Comparison of ENCODE assay signal across 15 mouse cellular contexts in genomic region chr6:129480089-129480958, GRCm38 (mm10). TPM values are rescaled to one million over a fixed set of nuclear protein-coding genes. Genes with fewer than 3 reads are reported as not detected.
A peak's percentile ranks its signal among the peaks of the same experiment; 100 is the strongest.
DNase-seq lines count a peak whose midpoint lies in the region; ATAC-seq lines count a peak whose summit lies in the region.
"Had no signal": no experiment of that assay in that cellular context is flagged by ENCODE, and none has a peak within 500 bp of the region (broad histone marks: within the 10 kb centered on the region; RNA-seq: fewer than 3 reads in every experiment).

No protein-coding gene starts in this region.

- no peak overlapping the region for H3K9ac ChIP-seq in hindbrain, embryonic 16.5 days (ENCODE audit: low read depth, low read length)
- no peak overlapping the region for H3K9ac ChIP-seq in midbrain, embryonic 16.5 days (ENCODE audit: low read depth, low read length)
- no peak overlapping the region for H3K9ac ChIP-seq in heart, embryonic 11.5 days (ENCODE audit: low read depth, low read length)
- H3K9ac ChIP-seq: heart, embryonic 12.5 days; limb, embryonic 12.5 days had no signal

- WGBS in hindbrain, embryonic 16.5 days, result 46% methylated on average over 8 of the region's 8 CpGs
- WGBS in midbrain, embryonic 16.5 days, result 29% methylated on average over 8 of the region's 8 CpGs
- 67% methylated on average over 8 of the region's 8 CpGs for WGBS in heart, embryonic 11.5 days (ENCODE audit: insufficient replicate concordance)

- H3K9me3 ChIP-seq in hindbrain, embryonic 16.5 days (ENCODE audit: control insufficient read depth, low read length), result no peaks in the 10 kb centered on the region
- H3K9me3 ChIP-seq in midbrain, embryonic 16.5 days (replicated peaks; ENCODE audit: control insufficient read depth, low read length, poor library complexity, severe bottlenecking), result no peaks in the 10 kb centered on the region
- H3K9me3 ChIP-seq in heart, embryonic 11.5 days (replicated peaks; ENCODE audit: control insufficient read depth, low read length), result no peaks in the 10 kb centered on the region
- H3K9me3 ChIP-seq: heart, embryonic 12.5 days; limb, embryonic 12.5 days had no signal

- H3K4me1 ChIP-seq in hindbrain, embryonic 16.5 days (ENCODE audit: control insufficient read depth, insufficient read depth, low read depth, low read length), result peaks cover 3% of the 10 kb centered on the region; the same call in 1 of the 2 replicates
- H3K4me1 ChIP-seq in midbrain, embryonic 16.5 days (ENCODE audit: control insufficient read depth, insufficient read depth, low read length), result peaks cover 9% of the 10 kb centered on the region
- no peaks in the 10 kb centered on the region for H3K4me1 ChIP-seq in heart, embryonic 11.5 days (ENCODE audit: control insufficient read depth, insufficient read depth, low read length)
- H3K4me1 ChIP-seq: heart, embryonic 12.5 days; limb, embryonic 12.5 days had no signal

- H3K4me2 ChIP-seq in hindbrain, embryonic 16.5 days (ENCODE audit: low read length), result peak overlapping the region; percentile 12
- 0 out of 2 replicates have a peak overlapping the region, but pooled peaks have one; percentile 26 for H3K4me2 ChIP-seq in midbrain, embryonic 16.5 days (ENCODE audit: low read length)
- no peak overlapping the region for H3K4me2 ChIP-seq in heart, embryonic 11.5 days
- H3K4me2 ChIP-seq: heart, embryonic 12.5 days; limb, embryonic 12.5 days had no signal

- no peaks in the 10 kb centered on the region for H3K36me3 ChIP-seq in hindbrain, embryonic 16.5 days (ENCODE audit: control insufficient read depth, insufficient read depth, low read length)
- no peaks in the 10 kb centered on the region for H3K36me3 ChIP-seq in midbrain, embryonic 16.5 days (ENCODE audit: control insufficient read depth, insufficient read depth, low read length)
- no peaks in the 10 kb centered on the region for H3K36me3 ChIP-seq in heart, embryonic 11.5 days (ENCODE audit: control insufficient read depth, insufficient read depth, low read length)
- H3K36me3 ChIP-seq: heart, embryonic 12.5 days; limb, embryonic 12.5 days had no signal

- peak overlapping the region; percentile 73 for H3K27ac ChIP-seq in hindbrain, embryonic 16.5 days (ENCODE audit: low read depth, low read length)
- H3K27ac ChIP-seq in midbrain, embryonic 16.5 days (ENCODE audit: low read length), result peak overlapping the region; percentile 74
- no peak overlapping the region for H3K27ac ChIP-seq in heart, embryonic 11.5 days (ENCODE audit: low read depth, low read length)
- H3K27ac ChIP-seq: limb, embryonic 12.5 days had no signal

- intact Hi-C loops in left cerebral cortex, postnatal 14 days (cut with DNase I), result no loop called here
- intact Hi-C loops in left cerebral cortex, postnatal 36 days (cut with DNase I), result no loop called here

- peak; percentile 30 to 32 for DNase-seq in cerebellum, postnatal 14 days
- DNase-seq in cerebellum, adult 9-11 months, result no peak
- DNase-seq in left cerebral cortex, postnatal 14 days (ENCODE audit: low spot score in 2 of 2), result peak; percentile 6 to 9
- no peak for DNase-seq in left cerebral cortex, postnatal 36 days (ENCODE audit: low spot score in 2 of 2)
- no peak for DNase-seq in urinary bladder, postnatal 36 days (ENCODE audit: low spot score in 2 of 2)
- DNase-seq: adrenal gland, adult 2 months; kidney, adult 8-10 months; lung, postnatal 4 days had no signal

- no peaks in the 10 kb centered on the region for H3K27me3 ChIP-seq in hindbrain, embryonic 16.5 days (replicated peaks; ENCODE audit: control insufficient read depth, insufficient read depth, low read length)
- H3K27me3 ChIP-seq in midbrain, embryonic 16.5 days (ENCODE audit: control insufficient read depth, insufficient read depth, low read depth, low read length), result no peaks in the 10 kb centered on the region
- no peaks in the 10 kb centered on the region for H3K27me3 ChIP-seq in heart, embryonic 11.5 days (ENCODE audit: control insufficient read depth, insufficient read depth, low read length)
- H3K27me3 ChIP-seq: heart, embryonic 12.5 days; limb, embryonic 12.5 days had no signal

- H3K4me3 ChIP-seq in hindbrain, embryonic 16.5 days (ENCODE audit: low read length), result no peak overlapping the region
- H3K4me3 ChIP-seq in midbrain, embryonic 16.5 days (ENCODE audit: low read depth, low read length), result no peak overlapping the region
- no peak overlapping the region for H3K4me3 ChIP-seq in heart, embryonic 11.5 days (ENCODE audit: low read depth, low read length)
- H3K4me3 ChIP-seq: heart, embryonic 12.5 days; limb, embryonic 12.5 days had no signal

- ATAC-seq in hindbrain, embryonic 16.5 days, result peak; percentile 94
- peak; percentile 96 for ATAC-seq in midbrain, embryonic 16.5 days
- no peak for ATAC-seq in heart, embryonic 11.5 days (replicated peaks; ENCODE audit: insufficient number of reproducible peaks, low FRiP score, low TSS enrichment)

RNA-seq across cellular contexts. Expression of gene Olr1, which starts 26.6 kb away (rescaled TPM):
- total RNA-seq in left cerebral cortex, postnatal 14 days (2021), result not detected
- total RNA-seq in left cerebral cortex, postnatal 36 days (2021), result not detected
- polyA plus RNA-seq in hindbrain, embryonic 16.5 days (2015; fragmentation: Nextera tagmentation; extraction: Ambion mirVana), result not detected in 2 replicates
- not detected in 2 replicates for polyA plus RNA-seq in midbrain, embryonic 16.5 days (2015; fragmentation: Nextera tagmentation; extraction: Ambion mirVana)
- polyA plus RNA-seq in heart, embryonic 11.5 days (2014; fragmentation: Nextera tagmentation; extraction: Ambion mirVana), result 0.26 and 0.35 TPM in 2 replicates
- total RNA-seq: MEL had no signal
- polyA plus RNA-seq: adrenal gland, adult 2 months; limb, embryonic 12.5 days had no signal

RNA-seq across cellular contexts. Expression of gene Clec1a, which starts 28.5 kb away (rescaled TPM):
- 1 to 10 TPM; 1.4 to 2.1 TPM for total RNA-seq in left cerebral cortex, postnatal 14 days (2021)
- 1 to 10 TPM in 1 of 2 experiments, under 1 TPM in 1; 0.52 to 1.1 TPM for total RNA-seq in left cerebral cortex, postnatal 36 days (2021)
- 2.5 and 3.2 TPM in 2 replicates for polyA plus RNA-seq in hindbrain, embryonic 16.5 days (2015; fragmentation: Nextera tagmentation; extraction: Ambion mirVana)
- 1.6 and 2.1 TPM in 2 replicates for polyA plus RNA-seq in midbrain, embryonic 16.5 days (2015; fragmentation: Nextera tagmentation; extraction: Ambion mirVana)
- polyA plus RNA-seq in heart, embryonic 11.5 days (2014; fragmentation: Nextera tagmentation; extraction: Ambion mirVana), result 0.18 and 0.86 TPM in 2 replicates
- total RNA-seq: MEL had no signal

RNA-seq across cellular contexts. Expression of gene Tmem52b, which starts 32.0 kb away (rescaled TPM):
- total RNA-seq in left cerebral cortex, postnatal 14 days (2021), result not detected
- total RNA-seq in left cerebral cortex, postnatal 36 days (2021), result not detected
- polyA plus RNA-seq in hindbrain, embryonic 16.5 days (2015; fragmentation: Nextera tagmentation; extraction: Ambion mirVana), result not detected in 2 replicates
- polyA plus RNA-seq in midbrain, embryonic 16.5 days (2015; fragmentation: Nextera tagmentation; extraction: Ambion mirVana), result not detected in 2 replicates
- not detected in 2 replicates for polyA plus RNA-seq in heart, embryonic 11.5 days (2014; fragmentation: Nextera tagmentation; extraction: Ambion mirVana)
- total RNA-seq: adrenal gland, adult 2 months; MEL; neutrophil, adult 5-6 weeks had no signal
- polyA plus RNA-seq: adrenal gland, adult 2 months; heart, embryonic 12.5 days; limb, embryonic 12.5 days had no signal

RNA-seq across cellular contexts. Expression of gene Gabarapl1, which starts 52.6 kb away (rescaled TPM):
- 100 to 1,000 TPM; 576 to 580 TPM for total RNA-seq in left cerebral cortex, postnatal 14 days (2021)
- total RNA-seq in left cerebral cortex, postnatal 36 days (2021), result 100 to 1,000 TPM; 655 to 787 TPM
- 237 and 271 TPM in 2 replicates for polyA plus RNA-seq in hindbrain, embryonic 16.5 days (2015; fragmentation: Nextera tagmentation; extraction: Ambion mirVana)
- polyA plus RNA-seq in midbrain, embryonic 16.5 days (2015; fragmentation: Nextera tagmentation; extraction: Ambion mirVana), result 226 and 237 TPM in 2 replicates
- 12.5 and 15.4 TPM in 2 replicates for polyA plus RNA-seq in heart, embryonic 11.5 days (2014; fragmentation: Nextera tagmentation; extraction: Ambion mirVana)

Comparison
In these comparisons a context has a peak if more than half of its experiments do, and no peak if none do; other contexts are left out.
1. DNase-seq: peak in cerebellum, postnatal 14 days (2 of 2) and left cerebral cortex, postnatal 14 days (2 of 2); none in cerebellum, adult 9-11 months (single experiment), left cerebral cortex, postnatal 36 days (0 of 2) and urinary bladder, postnatal 36 days (0 of 2).